Mouse (Mus musculus) ES-Bruce4 (cell line): ENCODE results near the gene Olfr805.

Source experiments
- CTCF ChIP-seq: IDR thresholded peaks from one replicate; pipeline ENCODE4 v1.8.1; 2011; ENCODE audit warnings: low read depth, low read length
- EP300 ChIP-seq: IDR thresholded peaks from 2 replicates; pipeline ENCODE4 v1.6.1; 2011; ENCODE audit warnings: low read depth, low read length; ENCODE audit not compliant: insufficient read depth
- POLR2A ChIP-seq: IDR thresholded peaks from one replicate; pipeline ENCODE4 v1.8.1; 2011; ENCODE audit warnings: low read length; ENCODE audit not compliant: insufficient read depth

- TF ChIP-seq POLR2A (no peak), CTCF (no peak), EP300 (no peak)
Measured at GRCm38 (mm10) chr10:129774338-129774737, 45.2 kb upstream of the Olfr805 start, which contains the start of gene Olfr809.
